Mouse (Mus musculus) G1E (cell line): Measurements from ENCODE around the gene Mgl2. TPM values are rescaled to one million over a fixed set of nuclear protein-coding genes. Genes with fewer than 3 reads are reported as not detected.

Source experiments
- ATAC-seq: 2 replicates; pipeline ENCODE4 v1.8.0; 2016; ENCODE audit warnings: mild to moderate bottlenecking; ENCODE audit not compliant: insufficient number of reproducible peaks, poor library complexity, low FRiP score, severe bottlenecking; ENCODE audit errors: extremely low read depth
- DNase-seq: peaks from one replicate; pipeline ENCODE4 v3.0.0; 2012; ENCODE audit warnings: low spot score
- H3K27me3 ChIP-seq: 2 replicates; pipeline ENCODE4 v1.6.1; 2012; ENCODE audit warnings: mild to moderate bottlenecking, low read length, inconsistent platforms; ENCODE audit not compliant: insufficient read depth
- H3K36me3 ChIP-seq: replicated peaks from 2 replicates; pipeline ENCODE3; 2012; ENCODE audit warnings: mild to moderate bottlenecking, inconsistent platforms
- H3K4me1 ChIP-seq: 2 replicates; pipeline ENCODE4 v1.6.1; 2012; ENCODE audit warnings: low read depth, low read length, inconsistent platforms, mixed read lengths; ENCODE audit not compliant: insufficient read depth
- H3K4me3 ChIP-seq: 2 replicates; pipeline ENCODE4 v1.5.1; 2012; ENCODE audit warnings: low read depth, mild to moderate bottlenecking, inconsistent platforms, low read length, moderate library complexity, mixed read lengths
- H3K9me3 ChIP-seq: replicated peaks from 2 replicates; pipeline ENCODE4 v1.6.1; 2012; ENCODE audit warnings: inconsistent platforms
- CTCF ChIP-seq: IDR thresholded peaks from 2 replicates; pipeline ENCODE4 v1.5.1; 2012; ENCODE audit warnings: low read depth, low read length, inconsistent platforms, mixed read lengths
- GATA1 ChIP-seq: IDR thresholded peaks from 2 replicates; pipeline ENCODE4 v1.6.1; 2012; ENCODE audit warnings: borderline replicate concordance, low read length, inconsistent platforms, mixed read lengths
- GATA2 ChIP-seq: IDR thresholded peaks from 2 replicates; pipeline ENCODE4 v1.6.1; 2012; ENCODE audit warnings: low read depth, low read length, inconsistent platforms, borderline replicate concordance
- POLR2AphosphoS5 ChIP-seq: IDR thresholded peaks from 2 replicates; pipeline ENCODE4 v1.6.1; 2012; ENCODE audit warnings: low read depth, low read length, inconsistent platforms; ENCODE audit not compliant: insufficient replicate concordance
- TAL1 ChIP-seq: conservative IDR thresholded peaks from 2 replicates; pipeline ENCODE4 v1.6.1; 2012; ENCODE audit warnings: low read depth, low read length, inconsistent platforms, mixed read lengths
- polyA plus RNA-seq: library from polyadenylated mRNA; stranded (reverse); fragments of >175 nt; gene quantifications from 2 replicates; pipeline ENCODE4 v1.2.3, GENCODE M21; 2012
- total RNA-seq, 2 experiments: library from RNA; stranded (forward) in 1 of 2; stranded (reverse) in 1 of 2; fragments of 200-1000 nt in 1 of 2; fragments of >200 nt in 1 of 2; fragmentation: Nextera tagmentation in 1 of 2; gene quantifications; 2 replicates each; pipeline ENCODE4 v1.2.3; 2014 to 2017

The Mgl2 gene
- not detected in 2 replicates for total RNA-seq (2014; fragmentation: Nextera tagmentation)
- total RNA-seq (2017) = 0.41 TPM in 1 of 2 replicates, not detected in the other
- not detected in 2 replicates for polyA plus RNA-seq

DNA sequence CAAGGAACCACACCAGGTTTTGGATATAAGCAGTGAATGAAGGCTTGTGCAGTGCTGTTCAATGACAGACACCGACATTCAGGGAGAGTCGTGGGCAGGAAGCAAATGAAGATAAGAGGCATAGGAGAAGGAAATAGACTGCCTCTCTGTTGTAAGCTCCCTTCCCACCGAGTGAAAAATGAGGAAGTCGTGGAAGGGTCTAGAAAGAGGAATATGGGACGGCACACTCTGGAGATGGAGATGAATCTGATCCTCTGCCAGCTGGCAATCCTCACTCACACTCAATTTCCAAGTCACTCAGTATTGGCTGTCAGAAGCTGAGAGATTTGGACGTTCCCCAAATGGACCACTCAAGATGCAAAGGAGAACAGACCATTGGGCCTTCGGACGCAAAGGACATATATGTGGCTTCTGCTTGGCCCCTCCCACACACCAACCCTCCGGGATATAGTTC is at the start of gene Mgl2:
Gene Mgl2, plus strand, starts transcription at position 404 of the 454 bp plus-strand sequence.
- no peak for ATAC-seq
- H3K4me3 ChIP-seq = no peak within 1 kb of the TSS
- no peak for DNase-seq
- no peaks in the 10 kb centered on the region for H3K36me3 ChIP-seq
- TF ChIP-seq TAL1 = no peak
- TF ChIP-seq GATA2 = no peak
- no peak for TF ChIP-seq CTCF
- no peak for TF ChIP-seq GATA1
- no peak for TF ChIP-seq POLR2AphosphoS5
- H3K9me3 ChIP-seq = no peaks in the 10 kb centered on the region
- no peaks in the 10 kb centered on the region for H3K4me1 ChIP-seq
- peaks cover 3% of the 10 kb centered on the region for H3K27me3 ChIP-seq

DNA sequence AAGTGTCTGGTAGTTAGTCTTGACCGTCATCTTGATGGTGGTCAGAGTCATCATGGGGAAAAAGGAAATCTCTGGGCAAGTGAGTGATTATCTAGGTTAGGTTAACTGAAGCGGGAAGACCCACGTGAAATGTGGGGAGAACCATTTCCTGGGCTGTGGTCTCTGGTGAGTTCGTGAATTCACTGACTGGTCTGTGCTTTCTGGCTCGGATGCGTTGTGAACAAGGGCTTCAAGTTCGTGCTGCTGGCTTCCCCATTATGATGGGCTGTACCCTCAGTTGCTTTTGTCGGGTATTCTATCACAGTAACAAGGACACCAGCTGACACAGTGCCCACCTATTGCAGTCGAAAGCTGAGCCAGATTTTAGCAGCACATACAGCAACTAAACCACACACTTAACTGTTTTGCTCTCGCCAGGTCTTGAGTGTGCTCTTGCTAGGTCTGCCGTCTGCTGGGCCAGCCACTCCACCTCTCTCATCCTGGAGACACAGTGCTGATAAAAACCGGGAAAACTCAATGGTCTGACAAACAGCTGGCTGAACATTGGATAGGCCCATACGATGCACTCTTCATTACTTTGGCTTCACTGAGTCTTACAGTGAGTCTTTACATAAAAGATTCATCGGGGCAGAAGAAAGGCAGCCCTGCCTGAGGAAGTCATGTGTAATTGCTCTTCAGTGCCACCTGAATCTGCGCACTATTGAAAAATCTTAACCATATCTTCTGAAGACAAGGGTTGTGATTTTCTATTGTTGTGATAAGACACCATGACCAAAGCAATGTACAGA is 49.1 kb upstream of the Mgl2 start:
- Histone ChIP-seq H3K4me1 (peaks cover 10% of the 10 kb centered on the region), H3K36me3 (no peaks in the 10 kb centered on the region)
- TF ChIP-seq CTCF (no peak), TAL1 (no peak), GATA2 (no peak), POLR2AphosphoS5 (no peak), GATA1 (no peak)

DNA sequence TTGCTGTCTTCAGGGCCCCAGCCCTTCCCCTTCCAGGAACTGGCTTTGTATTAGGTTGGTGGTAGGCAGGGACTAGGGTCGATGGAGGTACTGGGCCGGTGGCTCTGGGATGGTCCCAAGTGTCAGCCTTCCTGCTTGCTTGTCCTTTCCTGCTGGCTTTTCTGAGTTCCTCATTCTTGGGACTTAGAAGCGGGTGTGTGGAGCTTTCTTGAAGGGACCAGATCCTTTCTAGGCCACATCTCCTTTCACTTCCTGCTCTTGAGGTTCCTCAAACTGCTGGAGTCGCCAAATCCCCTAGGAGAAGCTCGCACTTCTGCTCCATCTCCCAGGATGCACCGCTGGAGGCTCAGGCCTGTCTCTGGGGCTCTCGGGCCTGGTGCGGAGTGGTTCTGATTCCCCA is 45.6 kb upstream of the Mgl2 start:
- H3K9me3 ChIP-seq = peaks cover 6% of the 10 kb centered on the region; the same call in 1 of the 2 replicates
- H3K27me3 ChIP-seq = peaks cover 21% of the 10 kb centered on the region
- H3K36me3 ChIP-seq = no peaks in the 10 kb centered on the region
- TF ChIP-seq GATA1 = no peak
- TF ChIP-seq TAL1 = no peak
- no peak for TF ChIP-seq CTCF
- no peak for TF ChIP-seq POLR2AphosphoS5
- no peak for TF ChIP-seq GATA2
- DNase-seq (no peak), ATAC-seq (no peak)
- peaks cover 5% of the 10 kb centered on the region for H3K4me1 ChIP-seq
- H3K4me3 ChIP-seq = no peak overlapping the region

More for the DNA sequence above, 49.1 kb upstream of the Mgl2 start:
- DNase-seq (no peak), ATAC-seq (no peak)
- H3K4me3 ChIP-seq = no peak overlapping the region
- H3K27me3 ChIP-seq = peaks cover 22% of the 10 kb centered on the region
- no peaks in the 10 kb centered on the region for H3K9me3 ChIP-seq

DNA sequence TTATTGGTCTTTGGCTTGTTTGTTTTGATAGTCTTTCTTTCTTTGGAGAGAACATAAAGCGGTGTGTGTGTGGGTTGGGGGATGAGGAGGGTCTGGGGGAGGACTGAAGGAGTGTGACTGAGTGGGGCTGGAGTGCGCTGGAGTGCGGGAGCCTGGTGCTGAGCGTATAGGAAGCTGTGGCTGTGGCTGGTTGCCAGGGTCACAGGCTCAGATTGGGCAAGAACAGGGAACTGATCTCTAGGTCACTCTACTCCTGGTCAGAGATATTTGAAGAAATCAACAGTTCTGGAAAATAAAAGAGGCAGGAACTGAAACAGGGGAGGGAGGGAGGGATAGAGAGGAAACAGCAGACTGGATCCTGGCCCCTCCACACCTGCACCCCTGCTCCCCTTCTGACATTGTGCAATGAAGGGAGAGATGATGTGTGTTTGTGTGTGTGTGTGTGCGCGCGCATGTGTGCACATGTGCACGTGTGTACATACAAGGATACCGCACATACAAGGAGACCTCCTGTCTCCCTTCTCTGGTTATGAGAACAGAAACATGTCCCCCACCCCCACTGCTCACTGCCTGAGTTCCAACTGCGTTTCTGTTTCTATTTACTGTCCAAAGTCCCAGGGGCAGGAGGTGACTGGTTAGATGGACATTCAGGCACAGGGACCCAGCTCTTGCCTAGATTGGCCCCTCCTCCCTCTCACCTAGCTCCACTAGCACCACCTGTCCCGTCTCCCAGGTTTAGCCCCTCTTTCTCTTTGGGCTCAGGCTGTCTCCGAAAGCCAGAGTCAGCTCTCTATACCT is 37.9 kb upstream of the Mgl2 start, which contains the start of gene Asgr2:
Gene Asgr2, plus strand, starts transcription at position 659 of the 798 bp plus-strand sequence.
- Histone ChIP-seq H3K4me3 (no peak within 1 kb of the TSS), H3K9me3 (peaks cover 3% of the 10 kb centered on the region; the same call in 1 of the 2 replicates), H3K4me1 (no peaks in the 10 kb centered on the region), H3K27me3 (peaks cover 17% of the 10 kb centered on the region), H3K36me3 (no peaks in the 10 kb centered on the region)
- ATAC-seq (no peak), DNase-seq (no peak)
- TF ChIP-seq POLR2AphosphoS5 = no peak
- no peak for TF ChIP-seq CTCF
- TF ChIP-seq TAL1 = no peak
- TF ChIP-seq GATA2 = no peak
- no peak for TF ChIP-seq GATA1

DNA sequence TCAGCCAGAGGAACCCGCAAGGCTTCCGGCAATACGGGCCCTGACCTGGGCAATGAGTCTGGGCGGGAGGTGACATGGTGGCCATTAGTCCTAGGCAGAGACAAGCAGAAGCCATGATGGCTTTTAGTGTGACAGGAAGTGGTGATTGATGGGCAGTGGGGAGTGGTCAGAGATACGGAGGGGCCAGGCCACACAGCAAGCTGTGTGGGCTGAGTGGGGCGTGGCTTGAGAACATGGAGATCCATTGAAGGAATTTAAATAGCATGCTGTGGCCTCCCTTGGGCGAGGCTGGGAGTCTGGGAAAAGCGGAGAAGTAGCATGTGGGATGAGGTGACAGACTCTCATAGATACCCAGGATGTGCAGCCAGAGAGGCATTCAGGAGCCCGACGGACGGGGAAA is 32.7 kb upstream of the Mgl2 start:
- no peak for ATAC-seq
- no peak for TF ChIP-seq GATA2
- no peak for TF ChIP-seq CTCF
- TF ChIP-seq POLR2AphosphoS5 = no peak
- TF ChIP-seq TAL1 = no peak
- TF ChIP-seq GATA1 = no peak

DNA sequence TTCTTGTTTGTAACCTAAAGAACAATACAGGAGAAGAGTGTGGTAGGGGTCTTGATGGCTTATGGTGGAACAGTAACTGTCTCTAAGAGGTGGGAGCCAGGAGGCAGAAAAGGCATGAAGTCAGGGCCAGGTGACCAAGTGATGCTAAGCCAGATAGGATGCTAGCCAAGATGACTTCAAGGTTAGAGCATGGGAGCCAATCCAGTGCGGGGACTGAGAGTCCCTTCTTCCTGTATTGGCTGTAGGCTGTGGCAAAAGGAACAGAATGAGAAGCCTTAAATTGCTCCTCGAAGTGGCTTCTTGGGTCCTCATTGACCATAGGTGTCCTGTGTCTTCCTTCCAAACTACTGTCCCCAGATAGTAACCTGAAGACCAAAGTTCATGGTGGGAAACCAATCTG is 31.0 kb upstream of the Mgl2 start:
- H3K9me3 ChIP-seq = no peaks in the 10 kb centered on the region
- no peaks in the 10 kb centered on the region for H3K4me1 ChIP-seq
- no peaks in the 10 kb centered on the region for H3K36me3 ChIP-seq
- ATAC-seq (no peak), DNase-seq (no peak)
- H3K4me3 ChIP-seq = no peak overlapping the region
- H3K27me3 ChIP-seq = peaks cover 25% of the 10 kb centered on the region
- TF ChIP-seq CTCF (no peak), GATA2 (no peak), POLR2AphosphoS5 (no peak), GATA1 (no peak), TAL1 (no peak)

More for the DNA sequence above, 32.7 kb upstream of the Mgl2 start:
- Histone ChIP-seq H3K27me3 (peaks cover 23% of the 10 kb centered on the region), H3K9me3 (no peaks in the 10 kb centered on the region), H3K4me3 (no peak overlapping the region), H3K36me3 (no peaks in the 10 kb centered on the region), H3K4me1 (no peaks in the 10 kb centered on the region)
- DNase-seq = no peak
